Mouse (Mus musculus) cortical plate, adult 2 months (tissue): ENCODE data around the gene Smarcc1.

ENCODE experiments used
- CTCF ChIP-seq: fragments of 200-500 bp; IDR thresholded peaks from 2 replicates; pipeline ENCODE4 v1.5.1; 2011; ENCODE audit warnings: mild to moderate bottlenecking, control low read depth, low read length; ENCODE audit not compliant: insufficient read depth; ENCODE audit errors: extremely low read depth
- POLR2A ChIP-seq: fragments of 200-500 bp; IDR thresholded peaks from 2 replicates; pipeline ENCODE4 v1.6.1; 2011; ENCODE audit warnings: mild to moderate bottlenecking, low read length, control low read depth; ENCODE audit not compliant: insufficient read depth; ENCODE audit errors: extremely low read depth

GRCm38 (mm10) chr9:110224273-110224672, 106.8 kb downstream of the Smarcc1 start:
- TF ChIP-seq CTCF (no peak), POLR2A (no peak)
